Mouse (Mus musculus) limb, embryonic 13.5 days (tissue): Measurements from ENCODE around the gene Tcf7l1. TPM values are rescaled to one million over a fixed set of nuclear protein-coding genes. Genes with fewer than 3 reads are reported as not detected.

ENCODE experiments used
- ATAC-seq: fragments of 200-750 bp; cut with Nextera tagmentation; 2 replicates; pipeline ENCODE4 v1.8.0; 2017; ENCODE audit warnings: low read depth, moderate number of reproducible peaks, moderate TSS enrichment; ENCODE audit not compliant: low FRiP score
- H3K27ac ChIP-seq: fragments of 300-500 bp; sonication (generic); 2 replicates; pipeline ENCODE4 v1.5.1; 2015; ENCODE audit warnings: inconsistent platforms, mild to moderate bottlenecking, moderate library complexity
- H3K27me3 ChIP-seq: fragments of 300-500 bp; sonication (generic); 2 replicates; pipeline ENCODE4 v1.6.1; 2015; ENCODE audit warnings: mild to moderate bottlenecking, inconsistent platforms
- H3K36me3 ChIP-seq: fragments of 300-500 bp; sonication (generic); 2 replicates; pipeline ENCODE4 v1.6.1; 2015; ENCODE audit warnings: inconsistent platforms, mild to moderate bottlenecking, moderate library complexity
- H3K4me1 ChIP-seq: fragments of 300-500 bp; sonication (generic); 2 replicates; pipeline ENCODE4 v1.6.1; 2015; ENCODE audit warnings: inconsistent platforms
- H3K4me2 ChIP-seq: fragments of 300-500 bp; sonication (generic); replicated peaks from 2 replicates; pipeline ENCODE4 v1.6.1; 2015; ENCODE audit warnings: inconsistent platforms, mild to moderate bottlenecking, moderate library complexity
- H3K4me3 ChIP-seq: fragments of 300-500 bp; sonication (generic); 2 replicates; pipeline ENCODE4 v1.5.1; 2015; ENCODE audit warnings: moderate library complexity, mild to moderate bottlenecking, inconsistent platforms
- H3K9ac ChIP-seq: fragments of 300-500 bp; sonication (generic); 2 replicates; pipeline ENCODE4 v1.6.1; 2015; ENCODE audit warnings: mild to moderate bottlenecking, inconsistent platforms
- H3K9me3 ChIP-seq: fragments of 300-500 bp; sonication (generic); 2 replicates; pipeline ENCODE4 v1.6.1; 2016; ENCODE audit warnings: inconsistent platforms
- WGBS: fragments of 180-500 bp; shearing (Covaris S2); methylation state at CpG from one replicate; pipeline ENCODE4 v1.1.7; 2015; 5-methylcytosine and 5-hydroxymethylcytosine counted together
- polyA plus RNA-seq: library from polyadenylated mRNA; unstranded; fragments of >200 nt; fragmentation: Nextera tagmentation; extraction: Ambion mirVana; gene quantifications from 2 replicates; pipeline ENCODE4 v1.2.1, GENCODE M21; 2015

Gene Tcf7l1
- polyA plus RNA-seq, 1 experiment from 2014 or later, result 46.8 TPM

GRCm38 (mm10) chr6:72742331-72742730, 46.7 kb downstream of the Tcf7l1 start:
- 79% methylated on average over 7 of the region's 7 CpGs for WGBS
- ATAC-seq, result no peak
- no peak overlapping the region for H3K27ac ChIP-seq
- H3K27me3 ChIP-seq, result no peaks in the 10 kb centered on the region
- H3K4me2 ChIP-seq, result no peak overlapping the region
- no peaks in the 10 kb centered on the region for H3K9me3 ChIP-seq
- H3K4me1 ChIP-seq, result peaks cover 72% of the 10 kb centered on the region
- no peak overlapping the region for H3K4me3 ChIP-seq
- H3K9ac ChIP-seq, result no peak overlapping the region
- peaks cover 24% of the 10 kb centered on the region; the same call in 1 of the 2 replicates for H3K36me3 ChIP-seq

GRCm38 (mm10) chr6:72740596-72741421, 48.2 kb downstream of the Tcf7l1 start:
- Histone ChIP-seq H3K4me1 (peaks cover 62% of the 10 kb centered on the region), H3K27me3 (no peaks in the 10 kb centered on the region), H3K4me2 (peak overlapping the region; percentile 4; the same call in 1 of the 2 replicates), H3K9me3 (no peaks in the 10 kb centered on the region), H3K9ac (no peak overlapping the region; the same call in 1 of the 2 replicates), H3K4me3 (no peak overlapping the region), H3K36me3 (peaks cover 24% of the 10 kb centered on the region; the same call in 1 of the 2 replicates), H3K27ac (peak overlapping the region; percentile 48; the same call in 1 of the 2 replicates)
- WGBS, result 66% methylated on average over 20 of the region's 20 CpGs
- peak; percentile 71 for ATAC-seq

GRCm38 (mm10) chr6:72736872-72737271, 52.2 kb downstream of the Tcf7l1 start:
- H3K4me1 ChIP-seq, result peaks cover 37% of the 10 kb centered on the region
- no peak overlapping the region for H3K9ac ChIP-seq
- H3K4me2 ChIP-seq, result no peak overlapping the region
- peaks cover 30% of the 10 kb centered on the region; the same call in 1 of the 2 replicates for H3K36me3 ChIP-seq
- H3K27ac ChIP-seq, result no peak overlapping the region
- WGBS, result 90% methylated on average over 11 of the region's 11 CpGs
- no peaks in the 10 kb centered on the region for H3K9me3 ChIP-seq
- no peaks in the 10 kb centered on the region for H3K27me3 ChIP-seq
- no peak overlapping the region for H3K4me3 ChIP-seq
- ATAC-seq, result no peak

GRCm38 (mm10) chr6:72735206-72735605, 53.8 kb downstream of the Tcf7l1 start:
- ATAC-seq, result no peak
- H3K9ac ChIP-seq, result no peak overlapping the region

GRCm38 (mm10) chr6:72733375-72733774, 55.7 kb downstream of the Tcf7l1 start:
- H3K36me3 ChIP-seq, result peaks cover 13% of the 10 kb centered on the region; the same call in 1 of the 2 replicates
- H3K27ac ChIP-seq, result no peak overlapping the region
- H3K4me1 ChIP-seq, result peaks cover 51% of the 10 kb centered on the region
- WGBS, result 93% methylated on average over 3 of the region's 3 CpGs
- no peak for ATAC-seq
- H3K4me3 ChIP-seq, result no peak overlapping the region
- H3K9ac ChIP-seq, result no peak overlapping the region
- no peaks in the 10 kb centered on the region for H3K27me3 ChIP-seq
- H3K4me2 ChIP-seq, result no peak overlapping the region
- H3K9me3 ChIP-seq, result no peaks in the 10 kb centered on the region

More at GRCm38 (mm10) chr6:72735206-72735605, 53.8 kb downstream of the Tcf7l1 start:
- H3K4me1 ChIP-seq, result peaks cover 34% of the 10 kb centered on the region
- WGBS, result 25% methylated on average over 12 of the region's 12 CpGs
- peaks cover 29% of the 10 kb centered on the region; the same call in 1 of the 2 replicates for H3K36me3 ChIP-seq
- H3K4me2 ChIP-seq, result no peak overlapping the region
- H3K9me3 ChIP-seq, result no peaks in the 10 kb centered on the region
- no peak overlapping the region for H3K27ac ChIP-seq
- no peak overlapping the region for H3K4me3 ChIP-seq
- H3K27me3 ChIP-seq, result no peaks in the 10 kb centered on the region

GRCm38 (mm10) chr6:72732109-72732508, 56.9 kb downstream of the Tcf7l1 start:
- no peak overlapping the region for H3K9ac ChIP-seq
- H3K4me3 ChIP-seq, result no peak overlapping the region
- ATAC-seq, result no peak
- no peaks in the 10 kb centered on the region for H3K9me3 ChIP-seq
- no peak overlapping the region for H3K4me2 ChIP-seq
- 73% methylated on average over 4 of the region's 4 CpGs for WGBS
- no peaks in the 10 kb centered on the region for H3K27me3 ChIP-seq
- peaks cover 9% of the 10 kb centered on the region; the same call in 1 of the 2 replicates for H3K36me3 ChIP-seq
- peaks cover 56% of the 10 kb centered on the region for H3K4me1 ChIP-seq
- no peak overlapping the region for H3K27ac ChIP-seq

- H3K27me3 ChIP-seq, result no peaks in the 10 kb centered on the region
- 78% methylated on average over 8 of the region's 8 CpGs for WGBS
- peak overlapping the region; percentile 39; the same call in 1 of the 2 replicates for H3K27ac ChIP-seq
- no peak for ATAC-seq
- H3K4me2 ChIP-seq, result no peak overlapping the region
- no peak overlapping the region for H3K9ac ChIP-seq
- H3K4me3 ChIP-seq, result no peak overlapping the region
- H3K9me3 ChIP-seq, result no peaks in the 10 kb centered on the region
- peaks cover 9% of the 10 kb centered on the region; the same call in 1 of the 2 replicates for H3K36me3 ChIP-seq
- H3K4me1 ChIP-seq, result peaks cover 55% of the 10 kb centered on the region
Observed at GRCm38 (mm10) chr6:72730560-72730849, 58.5 kb downstream of the Tcf7l1 start.

GRCm38 (mm10) chr6:72729831-72730559, 59.1 kb downstream of the Tcf7l1 start:
- peaks cover 55% of the 10 kb centered on the region for H3K4me1 ChIP-seq
- H3K27ac ChIP-seq, result peak overlapping the region; percentile 39; the same call in 1 of the 2 replicates
- no peak overlapping the region for H3K9ac ChIP-seq
- no peaks in the 10 kb centered on the region for H3K9me3 ChIP-seq
- no peak overlapping the region for H3K4me2 ChIP-seq
- 74% methylated on average over 14 of the region's 14 CpGs for WGBS
- no peaks in the 10 kb centered on the region for H3K27me3 ChIP-seq
- peaks cover 9% of the 10 kb centered on the region; the same call in 1 of the 2 replicates for H3K36me3 ChIP-seq
- ATAC-seq, result no peak
- H3K4me3 ChIP-seq, result no peak overlapping the region

GRCm38 (mm10) chr6:72727826-72728225, 61.2 kb downstream of the Tcf7l1 start:
- Histone ChIP-seq H3K27ac (no peak overlapping the region), H3K4me2 (no peak overlapping the region), H3K9me3 (no peaks in the 10 kb centered on the region), H3K27me3 (no peaks in the 10 kb centered on the region), H3K36me3 (peaks cover 1% of the 10 kb centered on the region; the same call in 1 of the 2 replicates), H3K4me3 (no peak overlapping the region), H3K4me1 (peaks cover 76% of the 10 kb centered on the region), H3K9ac (no peak overlapping the region)
- ATAC-seq, result no peak
- WGBS, result 72% methylated on average over 6 of the region's 6 CpGs

GRCm38 (mm10) chr6:72724494-72725180, 64.4 kb downstream of the Tcf7l1 start:
- WGBS, result 38% methylated on average over 8 of the region's 8 CpGs
- Histone ChIP-seq H3K9ac (0 out of 2 replicates have a peak overlapping the region, but pooled peaks have one; percentile 13), H3K9me3 (no peaks in the 10 kb centered on the region), H3K27ac (peak overlapping the region; percentile 85), H3K4me2 (peak overlapping the region; percentile 19), H3K4me1 (peaks cover 83% of the 10 kb centered on the region), H3K4me3 (no peak overlapping the region), H3K36me3 (peaks cover 2% of the 10 kb centered on the region; the same call in 1 of the 2 replicates), H3K27me3 (no peaks in the 10 kb centered on the region)
- no peak for ATAC-seq

- ATAC-seq, result no peak
- Histone ChIP-seq H3K4me2 (peak overlapping the region; percentile 19; the same call in 1 of the 2 replicates), H3K27ac (peak overlapping the region; percentile 85), H3K9ac (0 out of 2 replicates have a peak overlapping the region, but pooled peaks have one; percentile 19), H3K36me3 (peaks cover 2% of the 10 kb centered on the region; the same call in 1 of the 2 replicates), H3K4me1 (peaks cover 80% of the 10 kb centered on the region), H3K4me3 (no peak overlapping the region), H3K27me3 (no peaks in the 10 kb centered on the region), H3K9me3 (no peaks in the 10 kb centered on the region)
- WGBS, result 49% methylated on average over 15 of the region's 15 CpGs
Observed at GRCm38 (mm10) chr6:72723731-72724385, 65.2 kb downstream of the Tcf7l1 start.
